Mouse (Mus musculus) retina, postnatal 1 day (tissue): Measurements from ENCODE around the gene Flywch1.

Experiments
- DNase-seq: peaks from one replicate; pipeline ENCODE4 v3.0.0-alpha.2; 2012

The Flywch1 gene

GRCm38 (mm10) chr17:23771284-23772218, at the start of gene Flywch1:
TSS of gene Flywch1 (minus strand) at chr17:23771602.
- peak; percentile 99 for DNase-seq

GRCm38 (mm10) chr17:23820731-23821130, 49.3 kb upstream of the Flywch1 start:
- DNase-seq = no peak

GRCm38 (mm10) chr17:23819235-23819634, 47.8 kb upstream of the Flywch1 start:
- DNase-seq = no peak

GRCm38 (mm10) chr17:23818579-23818978, 47.2 kb upstream of the Flywch1 start:
- DNase-seq = no peak

- DNase-seq = no peak
These were observed 44.2 kb upstream of the Flywch1 start for GRCm38 (mm10) chr17:23815641-23816040.

- no peak for DNase-seq
These were observed 36.5 kb upstream of the Flywch1 start for GRCm38 (mm10) chr17:23807918-23808317.

- DNase-seq = peak; percentile 34
These were observed 35.5 kb upstream of the Flywch1 start for GRCm38 (mm10) chr17:23806867-23807266.

GRCm38 (mm10) chr17:23804426-23805085, 33.2 kb upstream of the Flywch1 start:
- DNase-seq = no peak

GRCm38 (mm10) chr17:23803366-23804041, 32.1 kb upstream of the Flywch1 start:
- peak; percentile 93 for DNase-seq

GRCm38 (mm10) chr17:23802746-23803365, 31.5 kb upstream of the Flywch1 start:
- DNase-seq = peak; percentile 100

GRCm38 (mm10) chr17:23801627-23802026, 30.2 kb upstream of the Flywch1 start:
- DNase-seq = no peak

- DNase-seq = no peak
These were observed 25.9 kb upstream of the Flywch1 start for GRCm38 (mm10) chr17:23797316-23797715.

GRCm38 (mm10) chr17:23795323-23795722, 23.9 kb upstream of the Flywch1 start:
- no peak for DNase-seq

- DNase-seq = no peak
These were observed 19.6 kb upstream of the Flywch1 start for GRCm38 (mm10) chr17:23791079-23791357.

GRCm38 (mm10) chr17:23790269-23791078, 19.1 kb upstream of the Flywch1 start, which contains the start of gene Srrm2:
TSS of gene Srrm2 (plus strand) at chr17:23790532.
- DNase-seq = peak; percentile 84

GRCm38 (mm10) chr17:23789749-23790268, 18.4 kb upstream of the Flywch1 start:
- no peak for DNase-seq

- DNase-seq = no peak
These were observed 17.6 kb upstream of the Flywch1 start for GRCm38 (mm10) chr17:23788973-23789372.

- DNase-seq = peak; percentile 60
These were observed 15.1 kb upstream of the Flywch1 start for GRCm38 (mm10) chr17:23786510-23786931.

GRCm38 (mm10) chr17:23785561-23786471, 14.4 kb upstream of the Flywch1 start, which contains the start of gene Flywch2:
TSS of gene Flywch2 (minus strand) at chr17:23786081.
- peak; percentile 87 for DNase-seq

GRCm38 (mm10) chr17:23783352-23783751, 11.9 kb upstream of the Flywch1 start:
- DNase-seq = no peak

- no peak for DNase-seq
These were observed 7.0 kb upstream of the Flywch1 start for GRCm38 (mm10) chr17:23778447-23778846.
